Mouse (Mus musculus): ENCODE measurements at regions not wholly inside any gene's neighbourhood (a gene's known extent, or its start where the extent isn't known, plus 50 kb on each side); places are given as distances from the start of the nearest gene placed in this dataset.

DNA sequence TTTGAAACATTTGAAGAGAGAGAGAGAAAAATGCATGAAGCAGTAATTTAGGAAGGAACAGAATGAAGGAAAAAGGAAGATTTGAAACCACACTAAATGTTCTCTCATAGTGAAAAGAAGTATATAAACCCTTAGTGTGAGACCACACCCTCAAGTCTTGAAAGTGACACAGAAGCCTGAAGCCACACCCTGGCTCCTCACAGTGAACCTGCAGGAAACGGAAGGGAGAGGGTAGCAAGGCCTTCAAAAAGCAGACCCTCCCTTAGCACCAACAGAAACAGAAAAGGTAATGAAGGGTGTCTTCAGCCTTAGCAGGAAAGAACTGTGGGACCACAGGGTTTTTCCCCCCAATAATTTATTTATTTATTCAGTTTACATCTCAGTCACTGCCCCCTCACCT, 363.7 kb downstream of the Mllt3 start:
- TF ChIP-seq POLR2A (IDR thresholded peaks at IDR 0.05; ENCODE audit: extremely low read depth, insufficient read depth, low read length): no peak
- TF ChIP-seq CTCF (IDR thresholded peaks at IDR 0.05; ENCODE audit: extremely low read depth, insufficient read depth, low read length): no peak
- H3K4me1 ChIP-seq (ENCODE audit: control insufficient read depth, insufficient read depth, low read length): no peaks in the 10 kb centered on the region
- H3K4me3 ChIP-seq (ENCODE audit: insufficient read depth, low read length): no peak overlapping the region
- no peak overlapping the region for H3K27ac ChIP-seq (ENCODE audit: insufficient read depth, low read length)

- TF ChIP-seq CTCF (IDR thresholded peaks at IDR 0.05; ENCODE audit: extremely low read depth, insufficient read depth, low read length) (no peak), POLR2A (IDR thresholded peaks at IDR 0.05; ENCODE audit: extremely low read depth, insufficient read depth, low read length) (no peak)
- no peak overlapping the region for H3K27ac ChIP-seq (ENCODE audit: insufficient read depth, low read length)
Measured at GRCm38 (mm10) chr4:87668314-87668713, 364.9 kb downstream of the Mllt3 start.

DNA sequence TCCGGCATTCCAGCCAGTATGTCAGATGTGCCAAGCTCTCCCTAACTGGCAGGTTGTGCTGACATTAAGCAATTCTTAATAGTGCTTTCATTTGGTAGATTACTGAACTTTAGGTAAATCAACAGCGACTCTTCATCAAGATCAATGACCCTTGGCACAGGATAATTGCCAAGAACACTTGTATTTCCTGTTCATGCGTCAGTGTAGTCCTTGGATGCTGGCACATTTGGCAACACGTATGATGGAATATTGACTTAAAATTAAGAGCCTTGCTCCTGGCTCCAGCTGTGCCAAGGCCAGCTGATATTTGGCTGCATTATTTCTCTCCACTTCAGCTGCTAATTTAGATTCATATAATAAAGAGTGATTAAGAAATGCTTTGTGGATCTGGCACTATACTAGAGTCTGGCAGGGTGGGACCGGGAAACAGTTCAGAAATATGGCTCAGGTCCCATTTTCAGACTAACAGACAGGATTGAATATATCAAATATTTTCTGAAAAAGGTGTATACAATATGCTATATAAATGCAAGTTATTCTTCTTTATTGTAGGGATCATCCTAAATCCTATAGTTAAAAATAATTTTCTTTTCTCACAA, 365.5 kb downstream of the Mllt3 start:
- no peak overlapping the region for H3K4me3 ChIP-seq (ENCODE audit: insufficient read depth, low read length)
- TF ChIP-seq CTCF (IDR thresholded peaks at IDR 0.05; ENCODE audit: extremely low read depth, insufficient read depth, low read length): no peak
- TF ChIP-seq POLR2A (IDR thresholded peaks at IDR 0.05; ENCODE audit: extremely low read depth, insufficient read depth, low read length): no peak
- H3K4me1 ChIP-seq (ENCODE audit: control insufficient read depth, insufficient read depth, low read length): no peaks in the 10 kb centered on the region
- H3K27ac ChIP-seq (ENCODE audit: insufficient read depth, low read length): no peak overlapping the region

More at GRCm38 (mm10) chr4:87668314-87668713, 364.9 kb downstream of the Mllt3 start:
- Histone ChIP-seq H3K4me3 (ENCODE audit: insufficient read depth, low read length) (no peak overlapping the region), H3K4me1 (ENCODE audit: control insufficient read depth, insufficient read depth, low read length) (no peaks in the 10 kb centered on the region)

DNA sequence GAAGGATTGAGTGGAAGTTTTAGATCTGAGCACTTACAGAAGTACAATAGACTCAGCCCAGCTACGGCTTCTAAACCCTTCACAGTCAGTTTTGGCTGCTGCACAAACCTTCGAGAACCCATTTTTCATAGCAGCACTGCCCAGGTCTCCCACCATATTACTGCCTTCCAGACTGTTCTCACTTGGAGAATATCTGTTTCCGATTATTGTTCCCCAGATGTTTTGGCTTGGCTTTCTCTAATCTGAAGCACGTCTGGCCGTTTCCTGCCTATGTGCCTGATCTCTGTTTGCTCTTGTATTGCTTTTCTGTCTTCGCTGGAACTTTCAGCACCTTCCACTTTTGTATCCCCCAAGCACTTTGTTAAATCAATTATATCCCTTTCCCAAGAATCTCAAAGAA, 368.0 kb downstream of the Mllt3 start:
- TF ChIP-seq POLR2A (IDR thresholded peaks at IDR 0.05; ENCODE audit: extremely low read depth, insufficient read depth, low read length) (no peak), CTCF (IDR thresholded peaks at IDR 0.05; ENCODE audit: extremely low read depth, insufficient read depth, low read length) (no peak)

DNA sequence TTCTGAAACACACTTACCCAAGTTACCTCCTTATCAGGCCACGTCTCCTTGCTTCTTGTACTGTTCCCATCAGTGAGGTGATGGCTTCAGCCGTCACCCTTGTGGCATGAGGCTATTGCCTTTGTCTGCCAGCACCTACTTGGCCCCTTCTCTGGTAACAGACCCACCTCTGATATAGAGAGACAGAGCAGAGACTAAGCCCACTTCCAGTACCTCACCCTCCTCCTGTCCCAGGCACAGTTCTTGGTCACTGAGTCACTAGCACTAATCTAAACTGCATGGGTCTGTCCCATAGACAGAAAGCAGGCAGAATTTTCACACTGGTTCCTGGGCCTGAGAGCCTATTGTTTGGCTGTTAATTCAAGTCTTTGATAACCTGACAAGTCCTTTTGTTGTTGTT, 370.3 kb downstream of the Mllt3 start:
- Histone ChIP-seq H3K27ac (ENCODE audit: insufficient read depth, low read length) (no peak overlapping the region), H3K4me3 (ENCODE audit: insufficient read depth, low read length) (no peak overlapping the region), H3K4me1 (ENCODE audit: control insufficient read depth, insufficient read depth, low read length) (no peaks in the 10 kb centered on the region)
- TF ChIP-seq POLR2A (IDR thresholded peaks at IDR 0.05; ENCODE audit: extremely low read depth, insufficient read depth, low read length) (no peak), CTCF (IDR thresholded peaks at IDR 0.05; ENCODE audit: extremely low read depth, insufficient read depth, low read length) (no peak)

More for the DNA sequence above, 368.0 kb downstream of the Mllt3 start:
- Histone ChIP-seq H3K27ac (ENCODE audit: insufficient read depth, low read length) (no peak overlapping the region), H3K4me3 (ENCODE audit: insufficient read depth, low read length) (no peak overlapping the region), H3K4me1 (ENCODE audit: control insufficient read depth, insufficient read depth, low read length) (no peaks in the 10 kb centered on the region)

DNA sequence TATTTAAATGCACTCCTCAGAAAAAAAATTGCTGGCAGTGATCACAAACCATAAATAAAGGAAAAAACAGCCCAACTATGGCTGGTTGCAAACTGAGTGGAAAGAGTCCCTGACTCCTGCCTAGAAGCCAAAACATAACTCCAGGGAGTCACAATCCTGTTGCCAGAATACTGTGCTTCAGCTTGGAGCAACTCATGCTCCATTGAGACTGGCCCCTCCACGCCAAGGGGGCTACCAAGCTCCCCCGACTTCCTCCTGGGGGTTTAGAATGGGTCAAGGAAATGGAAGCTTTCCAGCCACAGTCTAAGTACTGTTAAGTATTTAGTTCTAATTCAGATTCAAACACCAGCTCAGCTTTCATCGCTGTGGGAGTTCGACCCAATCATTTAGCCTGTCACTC, 374.8 kb downstream of the Mllt3 start:
- TF ChIP-seq CTCF (IDR thresholded peaks at IDR 0.05; ENCODE audit: extremely low read depth, insufficient read depth, low read length) (no peak), POLR2A (IDR thresholded peaks at IDR 0.05; ENCODE audit: extremely low read depth, insufficient read depth, low read length) (no peak)
- H3K4me3 ChIP-seq (ENCODE audit: insufficient read depth, low read length): no peak overlapping the region
- H3K4me1 ChIP-seq (ENCODE audit: control insufficient read depth, insufficient read depth, low read length): no peaks in the 10 kb centered on the region
- H3K27ac ChIP-seq (ENCODE audit: insufficient read depth, low read length): no peak overlapping the region

DNA sequence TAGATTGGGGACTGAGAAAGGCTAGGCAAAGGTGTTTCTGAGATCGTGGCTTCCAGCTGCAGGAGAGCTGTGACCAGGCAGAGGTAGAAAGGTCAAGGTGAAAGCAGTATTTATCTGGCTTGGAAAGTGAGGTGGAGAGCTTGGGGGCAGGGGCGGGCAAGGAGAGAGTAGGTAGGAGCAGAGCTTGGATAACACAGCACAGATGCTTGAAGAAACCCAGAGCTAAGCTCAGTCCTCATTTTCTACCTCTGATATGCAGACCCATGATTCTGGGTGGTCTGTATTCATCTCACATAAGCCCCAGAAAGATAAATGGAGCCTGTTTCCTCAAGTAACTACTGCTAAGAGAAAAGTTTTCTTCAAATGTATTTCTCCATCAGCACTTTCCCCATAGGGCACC, 375.3 kb downstream of the Mllt3 start:
- H3K4me1 ChIP-seq (ENCODE audit: control insufficient read depth, insufficient read depth, low read length): no peaks in the 10 kb centered on the region
- no peak for TF ChIP-seq CTCF (IDR thresholded peaks at IDR 0.05; ENCODE audit: extremely low read depth, insufficient read depth, low read length)
- TF ChIP-seq POLR2A (IDR thresholded peaks at IDR 0.05; ENCODE audit: extremely low read depth, insufficient read depth, low read length): no peak
- H3K4me3 ChIP-seq (ENCODE audit: insufficient read depth, low read length): no peak overlapping the region
- no peak overlapping the region for H3K27ac ChIP-seq (ENCODE audit: insufficient read depth, low read length)

- H3K27ac ChIP-seq (ENCODE audit: insufficient read depth, low read length): no peak overlapping the region
- no peak overlapping the region for H3K4me3 ChIP-seq (ENCODE audit: insufficient read depth, low read length)
- H3K4me1 ChIP-seq (ENCODE audit: control insufficient read depth, insufficient read depth, low read length): no peaks in the 10 kb centered on the region
- TF ChIP-seq CTCF (IDR thresholded peaks at IDR 0.05; ENCODE audit: extremely low read depth, insufficient read depth, low read length) (no peak), POLR2A (IDR thresholded peaks at IDR 0.05; ENCODE audit: extremely low read depth, insufficient read depth, low read length) (no peak)
Measured at GRCm38 (mm10) chr4:87653440-87654165, 379.6 kb downstream of the Mllt3 start.

GRCm38 (mm10) chr4:87652314-87652934, 380.7 kb downstream of the Mllt3 start:
- Histone ChIP-seq H3K27ac (ENCODE audit: insufficient read depth, low read length) (no peak overlapping the region), H3K4me1 (ENCODE audit: control insufficient read depth, insufficient read depth, low read length) (no peaks in the 10 kb centered on the region), H3K4me3 (ENCODE audit: insufficient read depth, low read length) (no peak overlapping the region)
- no peak for TF ChIP-seq CTCF (IDR thresholded peaks at IDR 0.05; ENCODE audit: extremely low read depth, insufficient read depth, low read length)
- no peak for TF ChIP-seq POLR2A (IDR thresholded peaks at IDR 0.05; ENCODE audit: extremely low read depth, insufficient read depth, low read length)

GRCm38 (mm10) chr4:87651275-87651674, 381.9 kb downstream of the Mllt3 start:
- TF ChIP-seq POLR2A (IDR thresholded peaks at IDR 0.05; ENCODE audit: extremely low read depth, insufficient read depth, low read length): no peak
- TF ChIP-seq CTCF (IDR thresholded peaks at IDR 0.05; ENCODE audit: extremely low read depth, insufficient read depth, low read length): no peak
- no peaks in the 10 kb centered on the region for H3K4me1 ChIP-seq (ENCODE audit: control insufficient read depth, insufficient read depth, low read length)
- no peak overlapping the region for H3K27ac ChIP-seq (ENCODE audit: insufficient read depth, low read length)
- no peak overlapping the region for H3K4me3 ChIP-seq (ENCODE audit: insufficient read depth, low read length)
